Mouse (Mus musculus): Measurements from ENCODE around the gene Tmem63a. TPM values are rescaled to one million over a fixed set of nuclear protein-coding genes. Genes with fewer than 3 reads are reported as not detected.

The Tmem63a gene
- total RNA-seq, 1 experiment from 2014 or later: 21.8 TPM

DNA sequence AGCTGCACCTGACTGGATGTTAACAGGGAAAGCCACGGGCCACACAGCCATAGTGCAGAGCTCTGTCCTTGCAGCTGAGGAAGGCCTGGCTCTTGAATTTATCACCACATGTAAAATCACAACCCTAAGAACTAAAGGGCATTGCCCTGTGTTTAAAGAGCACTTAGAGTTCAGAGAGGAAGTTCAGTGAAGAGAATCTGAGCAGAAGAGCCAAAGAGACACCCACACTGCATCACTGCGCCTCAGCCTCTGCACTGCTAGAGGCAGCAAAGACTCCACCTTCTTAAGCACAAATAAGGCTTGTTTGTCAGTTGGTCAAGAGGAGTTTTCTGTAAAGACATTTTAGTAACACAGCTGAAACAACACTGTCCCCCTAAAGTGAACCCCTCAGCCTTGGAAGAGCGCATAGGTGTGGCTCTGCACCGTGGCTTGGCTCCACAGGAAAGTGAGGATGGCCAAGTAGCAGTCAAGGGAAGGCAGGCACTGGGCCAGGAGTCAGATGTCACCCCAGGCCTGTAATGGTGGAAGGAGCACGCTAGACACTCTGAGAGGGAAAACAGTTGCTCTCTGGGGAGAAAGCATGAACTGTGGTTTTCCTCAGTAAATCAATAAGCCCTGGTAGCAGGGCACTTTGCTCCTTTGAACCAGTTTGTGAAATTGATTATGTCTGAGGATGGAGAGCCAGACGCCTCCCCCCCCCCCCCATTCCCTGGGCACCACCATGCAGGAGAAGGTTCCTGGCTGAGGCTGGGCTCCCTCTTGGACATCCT, 72.8 kb downstream of the Tmem63a start:
- no peak for ATAC-seq (replicated peaks in 1 of 2; ENCODE audit: insufficient read depth in 1 of 2, low FRiP score in 2 of 2, low TSS enrichment in 1 of 2, low read depth in 1 of 2, poor library complexity in 2 of 2, severe bottlenecking in 2 of 2)

GRCm38 (mm10) chr1:181015558-181015957, 73.4 kb downstream of the Tmem63a start:
- ATAC-seq (replicated peaks in 1 of 2; ENCODE audit: insufficient read depth in 1 of 2, low FRiP score in 2 of 2, low TSS enrichment in 1 of 2, low read depth in 1 of 2, poor library complexity in 2 of 2, severe bottlenecking in 2 of 2): no peak

GRCm38 (mm10) chr1:181016045-181016444, 73.9 kb downstream of the Tmem63a start:
- no peak for ATAC-seq (replicated peaks in 1 of 2; ENCODE audit: insufficient read depth in 1 of 2, low FRiP score in 2 of 2, low TSS enrichment in 1 of 2, low read depth in 1 of 2, poor library complexity in 2 of 2, severe bottlenecking in 2 of 2)

- peak; percentile 29 to 44 for ATAC-seq (replicated peaks in 1 of 2; ENCODE audit: insufficient read depth in 1 of 2, low FRiP score in 2 of 2, low TSS enrichment in 1 of 2, low read depth in 1 of 2, poor library complexity in 2 of 2, severe bottlenecking in 2 of 2)
These were observed 74.5 kb downstream of the Tmem63a start for GRCm38 (mm10) chr1:181016532-181017131.

DNA sequence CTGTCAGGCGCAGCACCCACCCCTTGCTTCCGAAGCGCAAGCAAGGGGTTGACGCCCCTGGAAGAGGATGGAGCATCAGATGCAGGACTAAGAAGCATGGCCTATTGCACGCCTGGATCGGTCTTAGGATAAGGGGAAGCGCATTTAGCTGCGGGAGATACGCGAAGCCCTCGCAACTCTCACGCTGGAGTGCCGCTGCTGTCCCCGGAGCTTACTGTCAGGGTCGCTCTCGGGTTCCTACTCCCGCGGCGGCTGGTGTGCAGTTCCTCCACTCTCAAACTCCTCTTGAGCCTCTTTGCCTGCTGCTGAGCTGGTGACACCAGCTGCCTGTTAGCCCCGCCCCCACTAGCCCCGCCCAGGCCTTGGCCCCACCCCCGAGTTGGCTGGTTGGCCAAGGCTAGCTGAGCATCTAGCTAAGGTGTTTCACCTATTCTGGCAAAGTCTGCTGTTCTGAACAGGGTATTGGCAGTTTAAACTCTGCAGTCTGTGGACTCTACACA, 75.1 kb downstream of the Tmem63a start:
- peak; percentile 66 to 72 for ATAC-seq (replicated peaks in 1 of 2; ENCODE audit: insufficient read depth in 1 of 2, low FRiP score in 2 of 2, low TSS enrichment in 1 of 2, low read depth in 1 of 2, poor library complexity in 2 of 2, severe bottlenecking in 2 of 2)

DNA sequence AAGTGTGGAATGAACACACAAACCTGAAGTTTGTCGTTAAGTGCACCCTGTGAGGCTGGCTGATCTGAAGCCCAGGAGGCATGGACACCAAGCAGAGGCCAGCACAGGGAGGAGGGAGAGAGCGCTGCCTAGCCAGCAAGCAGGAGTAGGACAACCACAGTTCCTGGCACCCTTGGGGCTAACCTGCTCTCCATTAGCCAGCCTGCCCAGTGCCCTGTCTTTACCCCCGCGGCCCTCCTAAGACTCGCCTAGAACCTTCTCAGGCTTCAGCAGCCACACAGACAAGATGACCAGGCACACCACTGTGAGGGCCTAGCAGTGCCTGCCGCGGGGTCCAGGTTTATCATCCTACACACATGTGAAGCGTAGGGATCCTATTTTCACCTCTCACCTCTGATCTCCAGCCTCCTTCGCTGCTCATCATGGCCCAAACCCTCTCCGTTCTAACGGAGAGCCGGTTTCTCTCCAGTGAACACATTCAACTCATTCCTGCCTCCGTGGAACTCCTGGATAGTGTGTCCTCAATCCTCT, 75.8 kb downstream of the Tmem63a start:
- no peak for ATAC-seq (replicated peaks in 1 of 2; ENCODE audit: insufficient read depth in 1 of 2, low FRiP score in 2 of 2, low TSS enrichment in 1 of 2, low read depth in 1 of 2, poor library complexity in 2 of 2, severe bottlenecking in 2 of 2)

DNA sequence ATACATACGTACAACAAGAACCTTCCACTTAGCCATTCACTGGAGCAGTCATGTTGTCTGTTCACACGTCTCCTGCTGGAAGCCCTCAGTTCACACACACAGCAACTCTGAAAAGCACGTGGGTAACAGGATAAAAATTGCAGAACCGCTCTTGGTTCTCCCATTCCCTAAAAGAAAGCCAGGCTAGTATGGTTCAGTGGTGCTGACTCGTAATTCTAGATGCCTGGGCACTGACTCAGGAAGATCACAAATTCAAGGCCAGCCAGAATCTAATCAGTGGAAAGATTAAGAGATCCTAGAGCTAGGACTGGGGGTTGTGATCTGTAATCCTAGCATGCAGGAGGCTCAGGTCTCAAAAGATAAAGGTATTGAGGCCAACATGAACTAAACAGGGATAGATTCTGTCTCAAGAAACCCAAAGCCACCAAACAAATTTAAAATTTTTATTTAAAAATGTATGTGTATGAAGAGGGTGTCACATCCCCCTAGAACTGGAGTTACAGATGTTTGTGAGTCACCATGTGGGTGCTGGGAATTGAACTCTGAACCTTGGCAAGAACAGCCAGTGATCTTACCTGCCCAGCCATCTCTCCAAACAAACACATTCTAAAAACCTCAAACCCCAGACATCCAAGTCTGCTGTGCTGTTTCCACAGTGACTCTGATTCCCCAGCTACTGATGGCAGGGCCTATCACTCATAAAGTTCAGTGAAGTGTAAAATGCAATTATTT, 78.8 kb downstream of the Tmem63a start, which contains the start of gene Ephx1:
TSS of gene Ephx1 (minus strand) at position 149 of the 732 bp plus-strand sequence.
- no peak for ATAC-seq (replicated peaks in 1 of 2; ENCODE audit: insufficient read depth in 1 of 2, low FRiP score in 2 of 2, low TSS enrichment in 1 of 2, low read depth in 1 of 2, poor library complexity in 2 of 2, severe bottlenecking in 2 of 2)

GRCm38 (mm10) chr1:181021488-181021865, 79.3 kb downstream of the Tmem63a start:
- ATAC-seq (replicated peaks in 1 of 2; ENCODE audit: insufficient read depth in 1 of 2, low FRiP score in 2 of 2, low TSS enrichment in 1 of 2, low read depth in 1 of 2, poor library complexity in 2 of 2, severe bottlenecking in 2 of 2): no peak

GRCm38 (mm10) chr1:181022265-181022664, 80.1 kb downstream of the Tmem63a start:
- ATAC-seq (replicated peaks in 1 of 2; ENCODE audit: insufficient read depth in 1 of 2, low FRiP score in 2 of 2, low TSS enrichment in 1 of 2, low read depth in 1 of 2, poor library complexity in 2 of 2, severe bottlenecking in 2 of 2): peak; percentile 90 to 93

Other genes with a start within 250 kb of the Tmem63a start
- gene Mixl1, start 245.3 kb upstream of the Tmem63a start, total RNA-seq (2017): not detected in 2 replicates
- gene Acbd3, start 216.3 kb upstream of the Tmem63a start, total RNA-seq (2017): 51.2 and 60.1 TPM in 2 replicates
- 1,757 and 2,309 TPM in 2 replicates for gene H3f3a, start 128.4 kb upstream of the Tmem63a start, total RNA-seq (2017)
- 53.2 and 68.7 TPM in 2 replicates for gene Sde2, start 91.2 kb upstream of the Tmem63a start, total RNA-seq (2017)
- not detected in 2 replicates for gene Lefty2, start 49.2 kb upstream of the Tmem63a start, total RNA-seq (2017)
- gene Pycr2, start 38.1 kb upstream of the Tmem63a start, total RNA-seq (2017): 21.5 and 25.4 TPM in 2 replicates
- gene Lefty1, start 7.3 kb upstream of the Tmem63a start, total RNA-seq (2017): 0.45 and 2.9 TPM in 2 replicates
- 3.9 TPM in 2 replicates for gene Ephx1, start 78.6 kb downstream of the Tmem63a start, total RNA-seq (2017)
- not detected in 2 replicates for gene 9130409I23Rik, start 108.9 kb downstream of the Tmem63a start, total RNA-seq (2017)
- gene Nvl, start 201.9 kb downstream of the Tmem63a start, total RNA-seq (2017): 27.7 and 34.4 TPM in 2 replicates
- 68.4 and 80.9 TPM in 2 replicates for gene Cnih4, start 202.3 kb downstream of the Tmem63a start, total RNA-seq (2017)